Mouse (Mus musculus): ENCODE measurements at regions not wholly inside any gene's neighbourhood (a gene's known extent, or its start where the extent isn't known, plus 50 kb on each side); places are given as distances from the start of the nearest gene placed in this dataset.

- DNase-seq (ENCODE audit: low read depth): no peak
Observed at GRCm38 (mm10) chr13:44182544-44183191, 398.1 kb downstream of the Cd83 start.

GRCm38 (mm10) chr13:44195365-44195764 lies 410.8 kb downstream of the Cd83 start:
- no peak for DNase-seq (ENCODE audit: low read depth)

GRCm38 (mm10) chr13:44206042-44206441 lies 421.5 kb downstream of the Cd83 start:
- no peak for DNase-seq (ENCODE audit: low read depth)

- DNase-seq (ENCODE audit: low read depth): no peak
Observed at GRCm38 (mm10) chr13:44206448-44206847, 421.9 kb downstream of the Cd83 start.

GRCm38 (mm10) chr13:44207400-44208005 lies 422.9 kb downstream of the Cd83 start:
- no peak for DNase-seq (ENCODE audit: low read depth)

GRCm38 (mm10) chr13:44209036-44209435 lies 424.5 kb downstream of the Cd83 start:
- no peak for DNase-seq (ENCODE audit: low read depth)

GRCm38 (mm10) chr13:44210123-44210522 lies 425.5 kb downstream of the Cd83 start:
- peak; percentile 38 for DNase-seq (ENCODE audit: low read depth)

- DNase-seq (ENCODE audit: low read depth): no peak
Observed at GRCm38 (mm10) chr13:44212356-44212755, 427.8 kb downstream of the Cd83 start.

GRCm38 (mm10) chr13:44212936-44213335 lies 428.4 kb downstream of the Cd83 start:
- DNase-seq (ENCODE audit: low read depth): no peak

GRCm38 (mm10) chr13:44218266-44218665 lies 433.7 kb downstream of the Cd83 start:
- DNase-seq (ENCODE audit: low read depth): no peak

GRCm38 (mm10) chr13:44221721-44222120 lies 437.1 kb downstream of the Cd83 start:
- DNase-seq (ENCODE audit: low read depth): no peak

- no peak for DNase-seq (ENCODE audit: low read depth)
Observed at GRCm38 (mm10) chr13:44222335-44222734, 437.8 kb downstream of the Cd83 start.

GRCm38 (mm10) chr13:44227706-44228459 lies 443.3 kb downstream of the Cd83 start:
- no peak for DNase-seq (ENCODE audit: low read depth)

- no peak for DNase-seq (ENCODE audit: low read depth)
Observed at GRCm38 (mm10) chr13:44228540-44229135, 444.1 kb downstream of the Cd83 start.

GRCm38 (mm10) chr13:44229136-44229611 lies 444.6 kb downstream of the Cd83 start:
- DNase-seq (ENCODE audit: low read depth): no peak

GRCm38 (mm10) chr13:44231403-44231802 lies 446.8 kb downstream of the Cd83 start:
- DNase-seq (ENCODE audit: low read depth): no peak

- no peak for DNase-seq (ENCODE audit: low read depth)
Observed at GRCm38 (mm10) chr13:44231868-44232715, 447.5 kb downstream of the Cd83 start.

GRCm38 (mm10) chr13:44232716-44233051 lies 448.1 kb downstream of the Cd83 start:
- DNase-seq (ENCODE audit: low read depth): no peak

- DNase-seq (ENCODE audit: low read depth): no peak
Observed at GRCm38 (mm10) chr13:44234241-44234640, 449.7 kb downstream of the Cd83 start.

GRCm38 (mm10) chr13:44235236-44235635 lies 450.7 kb downstream of the Cd83 start:
- no peak for DNase-seq (ENCODE audit: low read depth)

- DNase-seq (ENCODE audit: low read depth): no peak
Observed at GRCm38 (mm10) chr13:44235941-44236340, 451.4 kb downstream of the Cd83 start.

GRCm38 (mm10) chr13:44238308-44238707 lies 453.7 kb downstream of the Cd83 start:
- no peak for DNase-seq (ENCODE audit: low read depth)

All from induced T-regulatory cell, adult 2 months (primary cell).